Mouse (Mus musculus) midbrain, embryonic 14.5 days (tissue): ENCODE data around the gene Gm28374. TPM values are rescaled to one million over a fixed set of nuclear protein-coding genes. Genes with fewer than 3 reads are reported as not detected.
"Not testable (repeated sequence)": the region's sequence is repeated elsewhere in the genome, so short reads cannot be mapped to it uniquely, and the experiment has no call there.

ENCODE experiments used
- ATAC-seq: fragments of 200-750 bp; cut with Nextera tagmentation; 2 replicates; pipeline ENCODE4 v1.8.0; 2017; ENCODE audit warnings: moderate number of reproducible peaks, moderate library complexity; ENCODE audit not compliant: low FRiP score, low TSS enrichment
- DNase-seq: peaks from one replicate; pipeline ENCODE4 v3.0.0-alpha.2; 2015
- H3K27ac ChIP-seq: fragments of 300-500 bp; sonication (generic); replicated peaks from 2 replicates; pipeline ENCODE4 v1.5.1; 2014; ENCODE audit warnings: mild to moderate bottlenecking, low read depth, low read length, moderate library complexity
- H3K27me3 ChIP-seq: fragments of 300-500 bp; sonication (generic); 2 replicates; pipeline ENCODE4 v1.6.1; 2014; ENCODE audit warnings: low read length, control low read depth, mixed read lengths; ENCODE audit not compliant: control insufficient read depth, insufficient read depth
- H3K36me3 ChIP-seq: fragments of 300-500 bp; sonication (generic); 2 replicates; pipeline ENCODE4 v1.6.1; 2014; ENCODE audit warnings: low read length, control low read depth; ENCODE audit not compliant: control insufficient read depth, insufficient read depth
- H3K4me1 ChIP-seq: fragments of 300-500 bp; sonication (generic); 2 replicates; pipeline ENCODE4 v1.6.1; 2014; ENCODE audit warnings: mild to moderate bottlenecking, antibody characterized with exemption, low read length, control low read depth; ENCODE audit not compliant: control insufficient read depth, insufficient read depth
- H3K4me2 ChIP-seq: fragments of 300-500 bp; sonication (generic); 2 replicates; pipeline ENCODE4 v1.6.1; 2014; ENCODE audit warnings: mild to moderate bottlenecking, low read length, moderate library complexity
- H3K4me3 ChIP-seq: fragments of 300-500 bp; sonication (generic); replicated peaks from 2 replicates; pipeline ENCODE4 v1.5.1; 2014; ENCODE audit warnings: low read depth, low read length
- H3K9ac ChIP-seq: fragments of 300-500 bp; sonication (generic); replicated peaks from 2 replicates; pipeline ENCODE4 v1.6.1; 2014; ENCODE audit warnings: mild to moderate bottlenecking, low read length, moderate library complexity
- H3K9me3 ChIP-seq: fragments of 300-500 bp; sonication (generic); 2 replicates; pipeline ENCODE4 v1.6.1; 2016; ENCODE audit warnings: low read length, control low read depth, mixed read lengths; ENCODE audit not compliant: control insufficient read depth
- WGBS: fragments of 180-500 bp; shearing (Covaris S2); extraction: QIAGEN DNeasy Blood & Tissue Kit; methylation state at CpG from one replicate; pipeline ENCODE4 v1.1.7; 2014; 5-methylcytosine and 5-hydroxymethylcytosine counted together
- polyA plus RNA-seq: library from polyadenylated mRNA; unstranded; fragments of >200 nt; fragmentation: Nextera tagmentation; extraction: Ambion mirVana; gene quantifications from 2 replicates; pipeline ENCODE4 v1.2.1, GENCODE M21; 2014

The Gm28374 gene
- 0.92 and 1.6 TPM in 2 replicates for polyA plus RNA-seq

GRCm38 (mm10) chr19:6082156-6082555 is at the start of gene Gm28374:
Gene Gm28374 (minus strand): TSS chr19:6082256.
- H3K27ac ChIP-seq: no peak within 1 kb of the TSS
- ATAC-seq: no peak
- peaks cover 26% of the 10 kb centered on the region for H3K36me3 ChIP-seq
- H3K9ac ChIP-seq: no peak within 1 kb of the TSS
- no peaks in the 10 kb centered on the region for H3K27me3 ChIP-seq
- no peak within 1 kb of the TSS for H3K4me3 ChIP-seq
- H3K4me2 ChIP-seq: no peak within 1 kb of the TSS
- 93% methylated on average over 9 of the region's 9 CpGs for WGBS
- H3K9me3 ChIP-seq: no peaks in the 10 kb centered on the region
- peaks cover 16% of the 10 kb centered on the region for H3K4me1 ChIP-seq
- DNase-seq: no peak

- H3K9ac ChIP-seq, ATAC-seq, H3K27ac ChIP-seq, H3K4me2 ChIP-seq, DNase-seq, H3K9me3 ChIP-seq, H3K4me3 ChIP-seq, H3K27me3 ChIP-seq, H3K4me1 ChIP-seq: not testable (repeated sequence)
- WGBS: 84% methylated on average over 7 of the region's 7 CpGs
- H3K36me3 ChIP-seq: peaks cover 20% of the 10 kb centered on the region
Measured at GRCm38 (mm10) chr19:6130414-6131128, 48.5 kb upstream of the Gm28374 start.

GRCm38 (mm10) chr19:6127760-6128341 is 45.8 kb upstream of the Gm28374 start, which contains the start of gene Snx15:
Gene Snx15 (minus strand): TSS chr19:6128304.
- no peaks in the 10 kb centered on the region; the same call in 1 of the 2 replicates for H3K36me3 ChIP-seq
- DNase-seq: peak; percentile 95
- peak within 1 kb of the TSS; percentile 86 for H3K27ac ChIP-seq
- 0 out of 2 replicates have a peak, but pooled peaks cover 4% of the 10 kb centered on the region for H3K4me1 ChIP-seq
- no peaks in the 10 kb centered on the region for H3K9me3 ChIP-seq
- peak within 1 kb of the TSS; percentile 47 for H3K4me2 ChIP-seq
- WGBS: under 1% methylated on average over 32 of the region's 32 CpGs
- H3K4me3 ChIP-seq: peak within 1 kb of the TSS; percentile 45
- peak; percentile 92 for ATAC-seq
- no peaks in the 10 kb centered on the region for H3K27me3 ChIP-seq
- peak within 1 kb of the TSS; percentile 72 for H3K9ac ChIP-seq

- H3K4me2 ChIP-seq: peak overlapping the region; percentile 47
- H3K27me3 ChIP-seq: no peaks in the 10 kb centered on the region
- no peaks in the 10 kb centered on the region; the same call in 1 of the 2 replicates for H3K36me3 ChIP-seq
- ATAC-seq (no peak), DNase-seq (no peak)
- H3K9me3 ChIP-seq: no peaks in the 10 kb centered on the region
- H3K27ac ChIP-seq: 0 out of 2 replicates have a peak overlapping the region, but pooled peaks have one; percentile 86
- H3K9ac ChIP-seq: peak overlapping the region; percentile 72; the same call in 1 of the 2 replicates
- 0 out of 2 replicates have a peak, but pooled peaks cover 4% of the 10 kb centered on the region for H3K4me1 ChIP-seq
- H3K4me3 ChIP-seq: peak overlapping the region; percentile 45
- 78% methylated on average over 10 of the region's 10 CpGs for WGBS
Measured at GRCm38 (mm10) chr19:6126789-6127580, 44.9 kb upstream of the Gm28374 start.

GRCm38 (mm10) chr19:6126289-6126688 is 44.2 kb upstream of the Gm28374 start:
- Histone ChIP-seq H3K4me3 (no peak overlapping the region), H3K9ac (no peak overlapping the region), H3K4me1 (0 out of 2 replicates have a peak, but pooled peaks cover 4% of the 10 kb centered on the region), H3K36me3 (no peaks in the 10 kb centered on the region; the same call in 1 of the 2 replicates), H3K27ac (no peak overlapping the region), H3K9me3 (no peaks in the 10 kb centered on the region), H3K27me3 (no peaks in the 10 kb centered on the region), H3K4me2 (no peak overlapping the region)
- DNase-seq (peak; percentile 70), ATAC-seq (no peak)
- 26% methylated on average over 4 of the region's 4 CpGs for WGBS

- peaks cover 2% of the 10 kb centered on the region for H3K36me3 ChIP-seq
- no peaks in the 10 kb centered on the region for H3K27me3 ChIP-seq
- H3K4me2 ChIP-seq: no peak overlapping the region
- DNase-seq (no peak), ATAC-seq (no peak)
- no peaks in the 10 kb centered on the region for H3K9me3 ChIP-seq
- no peak overlapping the region for H3K4me3 ChIP-seq
- 0 out of 2 replicates have a peak, but pooled peaks cover 4% of the 10 kb centered on the region for H3K4me1 ChIP-seq
- 77% methylated on average over 2 of the region's 2 CpGs for WGBS
- H3K9ac ChIP-seq: no peak overlapping the region
- H3K27ac ChIP-seq: no peak overlapping the region
Measured at GRCm38 (mm10) chr19:6124898-6125297, 42.8 kb upstream of the Gm28374 start.

- Histone ChIP-seq H3K9me3 (no peaks in the 10 kb centered on the region), H3K9ac (no peak overlapping the region), H3K36me3 (peaks cover 2% of the 10 kb centered on the region), H3K27ac (0 out of 2 replicates have a peak overlapping the region, but pooled peaks have one; percentile 10), H3K4me3 (no peak overlapping the region), H3K4me1 (peaks cover 4% of the 10 kb centered on the region; the same call in 1 of the 2 replicates), H3K4me2 (no peak overlapping the region), H3K27me3 (no peaks in the 10 kb centered on the region)
- DNase-seq (no peak), ATAC-seq (no peak)
- WGBS: 77% methylated on average over 8 of the region's 8 CpGs
Measured at GRCm38 (mm10) chr19:6123330-6123729, 41.3 kb upstream of the Gm28374 start.

- WGBS: 41% methylated on average over 19 of the region's 19 CpGs
- Histone ChIP-seq H3K27me3 (no peaks in the 10 kb centered on the region), H3K9me3 (no peaks in the 10 kb centered on the region), H3K36me3 (peaks cover 2% of the 10 kb centered on the region), H3K4me3 (no peak overlapping the region), H3K4me1 (peaks cover 12% of the 10 kb centered on the region; the same call in 1 of the 2 replicates), H3K4me2 (no peak overlapping the region), H3K9ac (no peak overlapping the region), H3K27ac (no peak overlapping the region)
- DNase-seq (no peak), ATAC-seq (no peak)
Measured at GRCm38 (mm10) chr19:6121761-6122160, 39.7 kb upstream of the Gm28374 start.
